Mouse (Mus musculus) lung, postnatal 14 days (tissue): ENCODE measurements around the gene Gm15517.
"Not testable (repeated sequence)": the region's sequence is repeated elsewhere in the genome, so short reads cannot be mapped to it uniquely, and the experiment has no call there.

Source experiments
- DNase-seq: peaks from one replicate; pipeline ENCODE4 v3.0.0; 2021

Gm15517 gene

DNA sequence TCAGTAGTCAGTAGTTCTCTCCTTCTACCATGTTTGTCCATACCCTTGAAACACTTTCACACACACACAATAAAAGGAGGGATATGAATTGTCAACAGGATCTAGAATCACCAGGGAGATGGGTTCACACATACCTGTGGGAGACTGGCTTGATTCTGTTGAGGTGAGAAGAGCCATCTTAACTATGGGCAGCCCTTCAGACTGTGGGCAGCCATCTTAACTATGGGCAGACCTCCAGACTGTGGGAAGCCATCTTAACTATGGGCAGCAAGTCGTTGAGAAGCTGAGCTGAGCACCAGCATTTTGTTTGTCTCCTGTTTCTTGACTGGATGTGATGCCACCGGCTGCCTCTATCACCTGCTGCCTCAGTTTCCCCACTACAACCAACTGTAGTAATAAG lies 10.1 kb downstream of the Gm15517 start:
- no peak for DNase-seq

DNA sequence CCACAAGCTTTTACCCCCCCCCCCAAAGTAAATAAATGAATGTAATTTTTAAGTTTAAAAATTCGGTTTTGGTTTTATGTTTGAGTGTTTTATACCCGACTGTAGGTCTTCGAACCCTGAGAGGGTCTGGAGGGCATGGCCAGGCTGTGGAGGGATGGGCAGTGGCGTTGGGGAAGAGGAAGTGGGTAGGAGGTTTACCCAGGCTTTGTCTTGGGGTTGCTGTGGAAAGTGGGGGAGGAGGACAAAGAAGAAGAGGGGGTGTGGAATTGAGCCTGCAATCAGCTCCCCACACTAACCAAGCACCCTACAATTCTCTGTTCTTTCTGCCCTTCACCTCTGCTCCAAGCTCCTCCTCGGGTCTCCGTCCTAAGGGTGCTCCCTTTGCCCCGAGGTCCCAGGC lies 11.3 kb downstream of the Gm15517 start:
- DNase-seq = no peak

DNA sequence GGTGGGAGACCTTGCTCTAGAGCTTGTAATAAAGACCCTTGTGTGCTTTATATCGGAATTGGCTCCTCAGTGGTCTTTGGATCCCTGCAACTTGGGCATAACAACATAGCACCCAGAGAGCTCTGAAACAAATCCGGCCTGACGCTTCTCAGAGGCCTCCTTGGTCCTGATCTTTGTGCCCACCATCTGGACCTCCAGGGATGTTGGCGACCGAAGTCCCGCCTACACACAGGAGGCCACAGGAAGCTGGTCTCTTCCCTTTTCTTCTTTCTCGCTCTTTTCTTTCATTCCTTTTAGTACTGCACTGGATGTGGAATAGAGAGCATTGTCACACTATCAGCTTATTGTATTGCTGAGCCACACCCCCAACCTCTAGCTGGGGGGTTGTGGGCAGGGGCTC lies 12.2 kb downstream of the Gm15517 start:
- no peak for DNase-seq

DNA sequence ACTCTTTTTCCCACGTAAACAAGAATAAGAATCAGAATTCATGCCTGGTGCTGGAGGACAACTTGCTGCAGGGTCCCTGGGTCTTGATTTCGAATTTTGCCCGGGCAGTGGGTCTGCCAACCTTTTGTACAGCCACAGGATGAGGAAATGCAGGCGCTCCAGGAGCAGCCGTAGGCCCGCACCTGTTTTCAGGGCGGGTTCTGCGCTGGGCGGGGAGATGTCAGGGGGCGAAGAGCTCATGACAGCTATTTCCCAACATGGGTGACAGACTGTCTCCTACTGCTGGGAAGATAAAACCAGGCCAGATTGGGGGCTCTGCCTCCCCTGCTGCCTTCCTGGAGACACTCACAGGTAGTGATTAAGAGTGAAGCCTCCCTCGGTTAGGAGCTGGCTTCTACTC lies 12.8 kb downstream of the Gm15517 start:
- DNase-seq = no peak

DNA sequence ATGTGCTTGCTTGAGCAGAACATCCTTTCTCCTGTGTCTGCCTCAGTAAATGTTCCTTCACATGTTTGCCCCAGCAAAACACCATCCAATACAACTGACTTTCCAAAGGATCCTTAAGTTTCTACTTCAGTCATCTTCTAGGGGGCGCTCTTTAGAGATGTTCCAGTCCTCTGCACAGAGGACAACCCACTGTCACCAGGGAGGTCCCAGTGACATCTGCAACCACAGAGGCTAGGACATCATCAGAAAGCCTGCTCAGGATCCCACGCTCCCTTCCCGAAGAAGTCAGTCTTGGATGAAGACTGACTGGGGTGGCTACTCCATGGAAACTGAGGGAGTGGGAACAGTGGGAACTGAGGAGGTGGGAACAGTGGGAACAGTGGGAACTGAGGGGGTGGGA lies 14.3 kb downstream of the Gm15517 start:
- no peak for DNase-seq

DNA sequence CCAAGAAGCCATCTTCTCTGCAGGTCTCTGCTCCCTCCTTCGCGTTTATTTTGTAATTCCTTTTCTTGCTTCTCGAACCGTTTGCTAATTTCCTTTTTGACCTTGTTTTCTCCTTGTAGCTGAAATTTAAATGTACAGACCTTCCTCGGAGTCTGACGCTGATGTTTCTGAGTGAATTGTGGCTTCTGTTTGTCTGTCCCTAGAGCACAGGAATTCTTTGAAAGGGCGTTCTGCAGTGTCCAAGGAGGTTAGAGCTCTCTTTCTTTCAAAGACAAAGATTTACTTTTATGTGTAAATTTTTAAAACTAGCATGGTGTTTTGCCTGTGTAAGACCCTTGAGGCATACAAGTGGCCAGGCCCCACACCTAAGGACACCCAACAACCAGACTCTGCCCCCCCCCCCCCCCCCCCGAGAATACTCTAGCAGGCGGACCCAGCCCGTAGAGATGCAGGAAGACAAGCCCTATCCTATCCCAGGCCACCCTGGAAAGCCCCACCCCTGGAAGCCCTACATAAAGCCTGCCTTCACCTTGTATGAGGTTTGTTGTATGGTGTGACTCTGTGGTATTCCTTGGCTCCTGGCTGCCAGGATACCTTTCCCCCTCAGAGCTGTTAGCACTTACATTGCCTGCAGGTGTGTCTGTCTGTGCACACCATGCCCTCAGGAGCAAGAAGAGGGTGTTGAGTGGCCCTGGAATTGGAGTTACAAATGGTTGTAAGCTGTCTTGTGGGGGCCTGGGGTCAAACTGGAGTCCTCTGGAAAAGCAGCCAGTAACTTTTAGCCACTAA lies 15.4 kb downstream of the Gm15517 start:
- DNase-seq = no peak

DNA sequence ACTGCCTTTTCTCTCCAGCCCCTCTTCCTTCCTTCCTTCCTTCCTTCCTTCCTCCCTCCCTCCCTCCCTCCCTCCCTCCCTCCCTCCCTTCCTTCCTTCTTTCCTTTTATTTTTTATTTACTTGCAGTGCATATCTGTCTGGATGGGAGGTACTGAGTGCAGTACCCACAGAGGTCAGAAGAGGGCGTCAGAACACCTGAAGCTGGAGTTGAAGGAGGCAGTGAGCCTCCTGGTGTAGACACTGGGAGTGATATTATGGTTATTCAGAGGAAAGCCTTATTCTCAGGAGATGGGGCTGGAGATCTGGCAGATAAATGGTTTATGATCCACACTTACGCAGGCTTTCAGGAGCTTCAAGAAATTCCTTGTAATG lies 16.0 kb downstream of the Gm15517 start:
- DNase-seq = peak; percentile 29

DNA sequence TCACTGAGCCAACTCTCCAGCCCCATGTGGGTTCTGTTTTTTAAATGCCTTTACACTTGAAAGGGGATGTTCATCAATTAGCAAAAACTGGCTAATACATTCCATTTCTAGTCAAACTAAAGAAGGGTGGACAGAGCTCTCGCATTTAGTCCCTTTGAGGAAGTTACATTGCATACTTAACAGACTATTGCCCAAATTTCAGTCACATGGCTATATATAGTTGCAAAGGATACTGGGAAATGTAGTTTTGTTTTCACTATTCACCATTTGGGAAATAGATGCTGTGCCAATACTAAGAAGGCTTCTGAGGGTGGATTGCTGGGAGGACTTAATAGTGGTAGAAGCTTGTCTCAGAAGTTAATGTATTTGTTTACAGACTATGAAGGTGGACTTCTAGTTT lies 19.7 kb downstream of the Gm15517 start:
- no peak for DNase-seq

DNA sequence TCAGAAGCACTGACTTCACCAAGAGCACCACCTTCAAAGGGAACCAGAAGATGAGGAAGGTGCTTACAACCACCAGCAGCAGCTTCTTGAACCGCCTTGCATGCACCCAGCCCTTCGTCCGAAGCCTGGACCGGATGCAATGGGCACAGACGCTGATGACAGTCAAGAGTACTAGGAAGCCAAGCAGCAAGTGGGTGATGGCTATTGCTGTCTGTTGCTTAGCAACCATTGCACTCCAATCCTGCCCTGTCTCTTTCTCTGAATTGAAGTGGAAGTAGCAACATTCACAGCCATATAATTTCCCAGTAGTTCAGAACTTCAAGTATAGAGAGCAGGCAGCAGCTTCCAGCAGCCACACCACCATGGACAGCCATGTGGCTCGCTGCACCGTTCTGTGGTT lies 20.3 kb downstream of the Gm15517 start:
- DNase-seq = no peak

DNA sequence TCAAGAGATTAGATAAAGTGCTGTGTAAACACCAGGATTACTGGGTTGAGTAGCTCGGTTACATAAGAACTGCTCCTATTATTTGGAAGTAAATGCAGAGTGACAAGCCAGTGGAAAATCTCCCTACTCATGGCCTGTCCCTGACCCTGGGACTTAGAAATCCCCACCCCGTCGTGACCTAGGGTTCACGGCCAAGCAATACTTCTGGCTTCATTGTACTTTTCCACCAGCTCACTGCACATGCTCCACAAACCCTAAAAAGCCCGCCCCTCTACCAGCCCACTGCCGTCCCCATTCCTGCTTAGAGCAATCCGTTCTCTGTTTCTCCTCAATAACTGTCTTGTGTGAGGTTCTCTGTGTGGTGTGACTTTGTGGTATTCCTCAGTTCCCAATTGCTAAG lies 26.5 kb downstream of the Gm15517 start:
- DNase-seq = no peak

DNA sequence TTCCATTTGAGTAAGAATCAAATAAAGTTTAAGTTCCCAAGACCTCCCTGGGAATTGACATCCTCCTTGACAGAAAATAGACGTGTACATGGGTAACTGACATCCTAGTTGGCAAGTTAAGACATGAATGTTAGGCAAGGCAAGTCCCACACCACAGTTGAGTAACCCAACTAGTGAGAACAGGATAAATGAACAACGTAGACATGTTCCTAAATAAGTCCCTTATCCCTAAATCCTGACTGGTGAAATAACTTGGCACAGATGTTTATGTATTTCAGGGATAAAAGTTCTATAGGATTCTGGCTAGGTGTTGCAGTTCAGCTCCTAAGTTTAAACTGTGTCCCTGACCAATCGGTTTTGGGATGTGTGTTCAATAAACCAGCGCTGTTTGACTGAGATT lies 29.7 kb downstream of the Gm15517 start:
- DNase-seq = no peak

DNA sequence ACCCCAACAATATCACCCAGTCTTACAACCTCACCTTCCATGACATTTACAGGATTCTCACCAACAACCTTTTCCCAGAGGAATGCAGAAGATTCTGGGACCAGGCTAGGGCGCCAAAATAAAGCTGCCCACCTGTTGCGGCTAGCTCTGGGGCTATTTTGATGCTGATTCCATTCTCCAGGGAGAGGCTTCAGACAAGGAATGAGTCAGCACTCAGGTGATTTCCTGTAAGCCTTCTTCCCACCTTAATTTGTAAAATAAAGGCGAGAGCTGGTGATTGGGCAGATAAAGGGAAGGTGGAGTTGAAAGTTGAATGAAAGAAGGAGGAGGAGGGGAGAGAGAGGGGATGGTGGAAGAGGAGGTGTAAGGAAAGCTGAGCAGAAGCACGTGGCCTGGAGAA lies 30.2 kb downstream of the Gm15517 start:
- no peak for DNase-seq

DNA sequence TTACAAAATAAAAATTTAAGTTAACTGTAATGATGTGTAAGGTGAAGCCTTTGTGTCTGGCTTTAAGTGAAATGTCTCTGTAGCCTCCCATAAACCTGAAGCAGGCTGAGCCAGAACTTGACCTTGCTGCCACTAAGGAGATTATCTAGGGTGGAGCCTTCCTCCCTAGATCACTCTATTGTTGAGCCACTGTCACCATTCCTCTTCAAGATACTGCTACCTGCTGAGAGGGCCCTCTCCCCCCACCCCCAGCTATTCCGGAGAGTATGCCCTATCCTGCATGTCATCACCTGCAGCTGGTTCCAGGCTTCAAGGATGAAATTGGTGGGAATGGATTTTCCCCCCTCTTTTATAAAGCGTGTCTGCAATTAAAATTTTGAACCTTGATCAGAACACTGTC lies 36.3 kb downstream of the Gm15517 start:
- not testable (repeated sequence) for DNase-seq

DNA sequence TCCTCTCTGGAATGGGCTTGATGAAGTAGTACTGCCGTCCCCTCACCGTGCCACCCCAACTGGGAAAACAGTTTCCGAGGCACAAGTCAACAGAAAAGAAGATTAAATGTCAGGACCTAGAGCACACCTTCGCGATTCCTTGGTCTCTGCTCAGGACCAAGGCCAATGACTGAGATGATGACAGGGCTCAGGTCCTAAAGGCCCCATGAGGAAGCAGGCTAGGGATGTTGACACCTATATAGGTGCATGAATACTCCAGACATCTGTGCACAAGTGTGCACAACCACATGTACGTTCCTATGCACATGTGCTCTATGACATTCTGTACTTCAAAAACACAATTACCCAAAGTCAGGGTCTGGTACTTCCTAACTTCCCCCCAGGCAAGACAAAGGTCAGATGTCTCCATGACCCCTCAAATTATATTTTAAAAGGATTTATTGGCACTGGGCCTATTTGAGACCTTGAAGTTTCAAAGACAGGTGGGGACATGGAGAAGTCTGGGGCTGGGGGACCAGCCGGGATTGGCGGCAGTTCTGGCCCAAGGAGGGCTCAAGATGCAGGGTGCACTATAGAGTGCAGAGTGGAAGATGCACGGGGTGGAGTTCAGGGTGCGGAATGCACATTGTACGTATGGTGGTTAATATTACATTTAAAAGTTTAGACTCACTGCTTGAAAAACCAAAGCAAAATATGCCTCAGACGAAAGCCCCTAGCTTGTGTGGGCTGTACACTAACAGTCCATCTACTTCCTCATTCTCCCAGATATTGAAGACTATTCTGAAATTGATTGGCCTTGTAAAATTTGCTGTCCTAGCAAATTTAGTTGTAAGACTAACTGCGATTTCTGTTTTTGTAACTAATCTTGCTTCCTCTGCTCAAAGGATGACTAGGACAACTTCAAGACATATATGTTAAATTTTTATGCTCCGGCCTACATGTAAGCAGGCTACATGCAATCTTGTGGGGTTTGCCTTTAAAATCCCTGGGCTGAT lies 42.4 kb downstream of the Gm15517 start:
- no peak for DNase-seq

DNA sequence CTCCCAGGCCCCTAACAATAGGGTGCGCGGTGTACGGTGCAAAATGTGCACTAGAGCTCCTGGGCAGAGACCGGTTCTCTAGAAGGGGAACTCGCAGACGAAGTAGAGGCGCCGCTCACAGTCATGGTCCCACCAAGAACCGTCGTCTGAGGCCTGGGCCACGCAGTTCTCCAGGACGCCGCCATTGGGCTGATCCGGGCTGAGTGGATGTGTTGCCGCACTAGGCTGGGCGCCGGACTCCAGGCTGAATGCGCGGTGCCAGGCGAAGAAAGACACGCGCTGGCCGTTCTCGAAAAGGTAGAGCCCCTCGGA lies 43.2 kb downstream of the Gm15517 start:
- no peak for DNase-seq

DNA sequence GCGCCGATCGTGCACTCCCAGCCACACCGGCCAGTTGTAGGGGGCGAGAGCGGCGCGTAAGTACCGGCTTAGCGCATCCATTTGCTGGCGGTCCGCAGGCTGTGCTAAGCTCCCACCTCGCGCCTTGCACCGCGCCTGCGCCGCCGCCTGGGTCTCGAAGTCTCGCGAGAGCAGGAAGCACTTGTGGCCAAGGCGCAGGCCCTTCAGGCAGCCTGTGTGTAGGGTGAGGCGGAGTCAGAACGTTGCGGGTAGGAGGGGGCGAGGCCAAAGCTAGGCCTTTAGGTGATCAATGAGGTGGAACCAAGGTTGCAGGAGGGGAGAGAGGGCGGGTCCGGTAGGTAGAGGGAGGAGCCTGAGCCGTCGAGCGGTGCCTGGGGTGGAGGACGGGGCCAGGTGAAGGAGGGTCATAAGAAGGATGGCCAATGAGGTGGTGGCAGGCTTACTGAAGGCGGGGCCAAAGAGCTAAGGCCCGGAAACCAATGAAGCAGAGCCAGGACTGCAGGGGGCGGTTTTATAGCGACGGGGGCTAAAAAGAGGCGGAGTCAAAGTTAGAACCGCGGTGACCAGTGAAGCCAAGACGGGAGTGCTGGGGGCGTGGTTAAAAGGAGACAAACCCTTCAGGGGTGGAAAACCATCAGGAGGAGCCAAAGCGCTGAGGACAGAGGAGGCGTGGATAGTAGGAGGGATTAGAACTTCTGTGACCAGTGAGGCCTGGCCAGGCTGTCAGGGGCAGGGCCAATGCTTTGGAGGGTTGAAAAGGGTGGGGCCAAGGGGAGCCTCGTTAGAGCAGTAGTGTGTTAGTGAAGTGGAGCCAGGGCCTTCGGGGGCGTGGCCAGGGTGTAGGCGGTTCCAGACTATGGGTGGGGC lies 43.8 kb downstream of the Gm15517 start:
- peak; percentile 96 for DNase-seq

DNA sequence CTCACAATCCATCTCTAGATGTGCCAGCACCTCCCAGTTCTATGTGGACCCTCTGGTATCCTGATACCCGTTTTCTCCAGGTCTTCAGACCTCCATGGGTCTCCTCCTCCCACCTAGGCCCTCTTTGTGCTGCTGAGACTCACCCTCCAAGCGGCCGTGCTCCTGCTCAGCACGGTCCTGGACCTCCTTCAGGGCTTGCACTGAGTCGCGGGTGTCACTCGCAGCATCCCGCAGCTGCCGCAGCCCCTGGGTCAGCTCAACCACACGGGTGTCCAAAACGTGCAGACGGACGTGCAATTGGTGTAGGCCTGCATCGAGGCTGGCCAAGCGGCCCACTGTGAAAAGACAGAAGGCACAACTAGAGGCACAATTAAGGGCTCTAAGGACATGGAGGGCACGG lies 44.4 kb downstream of the Gm15517 start:
- DNase-seq = no peak

DNA sequence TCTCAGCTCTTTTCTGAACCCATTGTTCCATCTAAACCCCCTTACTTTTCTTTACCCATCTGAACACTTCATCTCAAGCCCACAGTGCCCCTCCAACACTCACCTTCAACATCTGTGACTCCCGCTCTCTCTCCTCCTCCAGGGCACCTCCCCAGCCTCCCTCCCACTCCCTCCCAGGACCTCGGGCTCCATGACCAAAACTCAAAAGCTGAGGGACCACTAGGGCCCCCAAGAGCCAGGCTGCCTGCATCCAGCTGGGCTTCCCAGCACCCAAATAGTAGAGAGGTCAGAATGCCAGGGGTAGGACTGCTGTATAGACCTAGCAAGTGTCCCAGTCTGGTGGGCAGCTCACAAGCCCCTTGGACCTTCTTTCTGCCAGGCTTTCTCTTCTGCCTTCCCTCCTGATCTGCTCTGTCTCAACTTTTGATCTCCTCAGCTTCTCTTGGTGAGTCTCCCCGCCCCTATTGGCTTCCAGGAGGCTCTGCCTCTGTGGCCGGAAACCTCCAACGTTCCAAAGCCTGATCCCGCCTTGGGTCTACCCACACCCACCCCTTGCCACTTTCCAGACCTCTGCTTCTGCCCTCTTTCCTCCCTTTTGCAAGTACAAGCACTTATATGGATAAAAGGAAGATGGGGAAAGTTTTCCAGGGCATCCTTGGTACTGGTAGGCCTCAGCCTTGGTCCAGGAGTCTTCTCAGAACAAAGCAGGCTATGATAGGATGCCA lies 45.4 kb downstream of the Gm15517 start, which contains the start of gene Clec11a:
TSS of gene Clec11a (minus strand) at position 387 of the 725 bp plus-strand sequence.
- no peak for DNase-seq

DNA sequence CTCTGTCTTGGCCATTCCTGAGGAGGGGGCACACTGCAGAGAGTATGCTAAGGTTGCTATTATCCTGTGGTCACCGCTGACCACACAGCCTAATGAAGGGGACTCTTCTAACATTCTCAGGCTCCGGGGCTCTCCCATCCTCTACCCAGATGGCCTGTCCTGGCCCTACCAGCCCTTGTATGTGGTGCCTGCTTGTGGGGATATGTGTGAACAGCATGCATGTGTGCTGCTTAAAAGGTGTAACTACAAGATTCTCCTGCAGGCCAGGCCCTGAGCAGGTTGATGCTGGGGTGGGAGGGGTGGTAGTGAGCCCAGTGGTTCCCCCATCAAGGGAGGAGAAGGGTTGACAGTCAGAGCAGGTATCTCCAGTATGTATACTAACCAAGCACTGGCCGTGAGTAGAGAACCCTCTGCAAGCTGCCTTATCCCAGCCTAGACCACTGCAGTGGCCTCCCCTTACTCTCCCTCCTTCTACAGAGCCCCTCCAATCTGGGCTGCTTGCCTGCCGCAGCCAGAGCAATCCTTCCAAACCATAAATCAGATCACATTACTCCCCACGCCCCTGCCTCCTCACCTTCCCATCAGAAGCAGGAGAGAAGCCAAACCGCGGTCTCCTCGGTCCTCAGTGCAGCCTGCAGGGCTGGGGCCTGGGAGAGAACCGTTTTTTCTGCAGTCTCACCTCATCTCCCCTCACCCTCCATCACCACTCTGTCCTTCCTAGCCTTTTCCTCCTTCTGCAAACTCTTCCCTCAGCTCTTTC lies 46.2 kb downstream of the Gm15517 start:
- no peak for DNase-seq

DNA sequence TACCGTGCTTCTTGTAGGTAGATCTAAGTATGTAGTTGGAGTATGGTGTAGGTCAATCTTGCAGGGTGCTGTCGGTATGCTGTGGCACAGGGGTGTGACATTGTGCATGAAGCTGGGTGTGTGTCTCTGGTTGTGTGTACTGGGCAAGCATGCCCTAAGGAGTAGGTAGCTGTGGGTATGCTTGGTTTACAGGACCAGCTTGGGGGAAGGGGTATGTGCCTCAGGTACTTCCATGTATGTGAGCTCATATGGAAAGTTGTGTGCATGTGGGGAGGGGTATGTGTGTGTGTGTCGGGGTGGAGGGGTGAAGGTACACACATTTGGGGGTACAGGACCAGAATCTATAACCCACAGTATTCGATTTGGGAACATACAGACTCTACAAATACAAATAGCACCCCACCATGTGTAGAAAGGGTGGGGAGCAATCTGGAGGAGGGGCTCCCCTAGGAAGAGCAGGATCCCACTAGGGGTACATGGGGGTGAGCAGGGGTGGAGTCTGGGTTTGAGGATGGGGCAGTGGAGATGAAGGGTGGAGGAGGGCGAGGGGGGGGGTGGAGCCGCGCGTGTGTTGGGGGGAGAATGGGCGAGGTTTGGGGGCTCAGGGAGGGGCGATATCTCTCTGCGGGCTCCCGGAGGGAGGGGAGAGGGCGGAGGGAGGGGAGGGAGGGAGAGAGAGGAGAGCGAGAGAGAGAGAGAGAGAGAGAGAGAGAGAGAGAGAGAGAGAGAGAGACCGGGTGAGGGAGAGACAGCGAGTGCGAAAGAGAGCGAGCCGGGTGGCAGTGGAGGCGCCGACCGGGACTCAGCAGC lies 48.4 kb downstream of the Gm15517 start, which contains the start of gene Shank1:
TSS of gene Shank1 (plus strand) at position 779 of the 810 bp plus-strand sequence.
- no peak for DNase-seq
